Mouse (Mus musculus) limb, embryonic 12.5 days (tissue): ENCODE results near the gene Cab39. TPM values are rescaled to one million over a fixed set of nuclear protein-coding genes. Genes with fewer than 3 reads are reported as not detected.

Experiments
- ATAC-seq: fragments of 200-750 bp; cut with Nextera tagmentation; 2 replicates; pipeline ENCODE4 v1.8.0; 2017; ENCODE audit warnings: low read depth, moderate TSS enrichment; ENCODE audit not compliant: insufficient number of reproducible peaks, insufficient read depth, low FRiP score, low TSS enrichment
- H3K27ac ChIP-seq: fragments of 300-500 bp; sonication (generic); 2 replicates; pipeline ENCODE4 v1.5.1; 2016; ENCODE audit warnings: mild to moderate bottlenecking, moderate library complexity
- H3K27me3 ChIP-seq: fragments of 300-500 bp; sonication (generic); 2 replicates; pipeline ENCODE4 v1.6.1; 2016; ENCODE audit warnings: mild to moderate bottlenecking, moderate library complexity
- H3K36me3 ChIP-seq: fragments of 300-500 bp; sonication (generic); 2 replicates; pipeline ENCODE4 v1.6.1; 2016; ENCODE audit warnings: mild to moderate bottlenecking, moderate library complexity
- H3K4me1 ChIP-seq: fragments of 300-500 bp; sonication (generic); replicated peaks from 2 replicates; pipeline ENCODE4 v1.6.1; 2016
- H3K4me2 ChIP-seq: fragments of 300-500 bp; sonication (generic); 2 replicates; pipeline ENCODE4 v1.6.1; 2016; ENCODE audit warnings: mild to moderate bottlenecking, moderate library complexity
- H3K4me3 ChIP-seq: fragments of 300-500 bp; sonication (generic); replicated peaks from 2 replicates; pipeline ENCODE4 v1.5.1; 2016; ENCODE audit warnings: mild to moderate bottlenecking
- H3K9ac ChIP-seq: fragments of 300-500 bp; sonication (generic); replicated peaks from 2 replicates; pipeline ENCODE4 v1.6.1; 2016; ENCODE audit warnings: mild to moderate bottlenecking, moderate library complexity
- H3K9me3 ChIP-seq: fragments of 300-500 bp; sonication (generic); 2 replicates; pipeline ENCODE4 v1.6.1; 2016; ENCODE audit warnings: mild to moderate bottlenecking, moderate library complexity
- WGBS: fragments of 180-500 bp; shearing (Covaris S2); methylation state at CpG from one replicate; pipeline ENCODE4 v1.1.7; 2016; 5-methylcytosine and 5-hydroxymethylcytosine counted together
- microRNA-seq: library from miRNA; unstranded; fragments of <30 nt; microRNA quantifications from one replicate; pipeline ENCODE4, GENCODE M21; 2017
- polyA plus RNA-seq: library from polyadenylated mRNA; unstranded; fragments of >200 nt; fragmentation: Nextera tagmentation; extraction: Ambion mirVana; gene quantifications from 2 replicates; pipeline ENCODE4 v1.2.1, GENCODE M21; 2016

Cab39 gene
- polyA plus RNA-seq, 1 experiment from 2014 or later: 42.5 TPM

DNA sequence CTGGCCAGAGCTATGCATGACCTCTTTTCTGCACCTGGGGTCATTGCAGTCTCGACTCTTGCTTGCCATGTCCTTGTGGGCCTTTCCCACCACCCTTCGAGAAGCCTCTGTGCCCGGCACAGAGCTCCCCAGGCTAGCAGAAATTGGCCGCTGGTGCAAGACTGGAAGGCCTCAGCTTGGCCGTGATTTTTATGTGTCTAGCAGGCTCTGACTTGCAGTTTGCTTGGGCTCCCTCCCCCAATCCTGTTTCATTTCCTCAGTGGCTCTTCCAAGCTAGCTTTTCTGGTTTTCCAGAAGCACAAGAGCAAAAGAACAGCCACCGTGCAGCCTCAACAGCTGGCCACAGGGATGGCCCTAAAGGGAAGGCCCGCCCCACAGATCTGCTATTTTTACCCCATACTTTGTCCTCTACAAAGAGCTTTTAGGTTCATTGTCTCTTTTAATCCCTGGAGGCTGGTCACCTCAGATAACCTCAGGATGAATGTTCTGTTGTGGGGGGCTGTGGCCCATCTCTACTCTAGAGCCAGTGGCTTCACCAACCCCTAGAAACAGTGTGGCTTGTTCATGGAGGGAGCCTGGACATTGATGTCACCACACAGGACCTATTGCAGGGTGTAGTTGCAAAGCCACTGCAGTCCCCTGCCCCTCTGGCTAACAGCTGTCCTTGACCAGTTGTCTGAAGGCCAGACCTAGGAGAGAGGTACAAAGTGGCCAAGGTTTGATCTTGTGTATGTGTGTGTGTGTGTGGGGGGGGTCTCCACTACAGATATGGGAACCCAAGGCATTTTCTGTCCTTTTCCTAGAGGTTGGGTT, 107.5 kb downstream of the Cab39 start:
- 63% methylated on average over 7 of the region's 7 CpGs for WGBS
- peak overlapping the region; percentile 42 for H3K27ac ChIP-seq
- peaks cover 34% of the 10 kb centered on the region for H3K36me3 ChIP-seq
- no peak overlapping the region for H3K4me2 ChIP-seq
- H3K27me3 ChIP-seq: no peaks in the 10 kb centered on the region
- no peaks in the 10 kb centered on the region for H3K9me3 ChIP-seq
- peaks cover 63% of the 10 kb centered on the region for H3K4me1 ChIP-seq
- no peak overlapping the region for H3K9ac ChIP-seq
- no peak for ATAC-seq
- H3K4me3 ChIP-seq: no peak overlapping the region

Small RNA genes within 50 kb of the gene (microRNA-seq; reads per million reads assigned to microRNA genes)
- gene Gm25472 (not detected), gene Mir8096 (not detected)

Other genes with a start within 250 kb of the Cab39 start
- not detected in 2 replicates for gene G530012D18Rik, start 217.8 kb upstream of the Cab39 start, polyA plus RNA-seq
- gene Sp110, start 194.6 kb upstream of the Cab39 start, polyA plus RNA-seq: 0.38 and 0.40 TPM in 2 replicates
- 0.87 and 1.2 TPM in 2 replicates for gene Sp140, start 193.1 kb upstream of the Cab39 start, polyA plus RNA-seq
- gene Sp100, start 143.5 kb upstream of the Cab39 start, polyA plus RNA-seq: 0.43 and 0.70 TPM in 2 replicates
- 1.0 and 1.2 TPM in 2 replicates for gene A630001G21Rik, start 14.8 kb upstream of the Cab39 start, polyA plus RNA-seq
- gene Itm2c, start 100.8 kb downstream of the Cab39 start, polyA plus RNA-seq: 214 TPM in 2 replicates
- 0.17 TPM in 1 of 2 replicates, not detected in the other for gene 4933407L21Rik, start 135.0 kb downstream of the Cab39 start, polyA plus RNA-seq
- gene Gpr55, start 167.6 kb downstream of the Cab39 start, polyA plus RNA-seq: not detected in 2 replicates
- not detected in 2 replicates for gene Spata3, start 223.4 kb downstream of the Cab39 start, polyA plus RNA-seq